Mouse (Mus musculus): ENCODE measurements around the gene Psmg3.

DNA sequence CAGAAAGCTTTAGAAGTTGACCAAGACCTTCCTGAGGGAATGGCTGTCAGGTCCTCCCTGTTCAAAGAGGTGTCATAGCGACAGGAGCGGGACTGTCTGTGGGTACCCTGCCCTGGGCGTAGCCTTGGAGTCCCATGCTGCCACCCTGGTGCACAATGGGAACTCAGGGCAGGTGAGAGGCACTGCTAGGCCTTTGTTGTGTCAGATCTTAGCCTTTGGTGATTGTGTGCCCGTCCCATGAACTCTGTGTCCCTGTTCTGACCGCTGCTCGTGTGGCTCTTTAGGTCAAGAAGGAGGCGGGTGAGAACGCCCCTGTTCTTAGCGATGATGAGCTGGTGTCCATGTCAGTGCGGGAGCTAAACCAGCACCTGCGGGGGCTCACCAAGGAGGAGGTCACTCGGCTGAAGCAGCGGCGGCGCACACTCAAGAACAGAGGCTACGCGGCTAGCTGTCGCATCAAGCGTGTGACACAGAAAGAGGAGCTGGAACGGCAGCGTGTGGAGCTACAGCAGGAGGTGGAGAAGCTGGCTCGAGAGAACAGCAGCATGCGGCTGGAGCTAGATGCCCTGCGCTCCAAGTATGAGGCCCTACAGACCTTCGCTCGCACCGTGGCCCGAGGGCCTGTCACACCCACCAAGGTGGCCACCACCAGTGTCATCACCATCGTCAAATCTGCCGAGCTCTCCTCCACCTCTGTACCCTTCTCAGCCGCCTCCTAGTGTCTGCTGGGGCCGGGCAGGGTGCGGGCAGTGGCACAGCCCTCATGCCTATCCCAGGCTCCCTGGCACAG, 26.7 kb downstream of the Psmg3 start:
- TF ChIP-seq POLR2A (IDR thresholded peaks at IDR 0.05; ENCODE audit: borderline replicate concordance, extremely low read depth, low read depth, low read length), result no peak
- no peak for TF ChIP-seq CTCF (IDR thresholded peaks at IDR 0.05; ENCODE audit: insufficient read depth, low read length)

All from lung, adult 2 months (tissue).